Mouse (Mus musculus) hindbrain, embryonic 10.5 days (tissue): ENCODE measurements around the gene Zfp362. TPM values are rescaled to one million over a fixed set of nuclear protein-coding genes. Genes with fewer than 3 reads are reported as not detected.

ENCODE experiments used
- DNase-seq: peaks from one replicate; pipeline ENCODE4 v3.0.0-alpha.2; 2017; ENCODE audit warnings: low spot score
- H3K27ac ChIP-seq: fragments of 300-500 bp; sonication (generic); 2 replicates; pipeline ENCODE4 v1.5.1; 2016; ENCODE audit warnings: mild to moderate bottlenecking, moderate library complexity
- H3K27me3 ChIP-seq: fragments of 300-500 bp; sonication (generic); 2 replicates; pipeline ENCODE4 v1.6.1; 2016; ENCODE audit warnings: mild to moderate bottlenecking; ENCODE audit not compliant: poor library complexity, insufficient read depth, severe bottlenecking
- H3K36me3 ChIP-seq: fragments of 300-500 bp; sonication (generic); 2 replicates; pipeline ENCODE4 v1.6.1; 2016; ENCODE audit warnings: mild to moderate bottlenecking, moderate library complexity
- H3K4me1 ChIP-seq: fragments of 300-500 bp; sonication (generic); replicated peaks from 2 replicates; pipeline ENCODE4 v1.6.1; 2016; ENCODE audit warnings: mild to moderate bottlenecking
- H3K4me3 ChIP-seq: fragments of 300-500 bp; sonication (generic); 2 replicates; pipeline ENCODE4 v1.5.1; 2016; ENCODE audit warnings: mild to moderate bottlenecking, moderate library complexity
- H3K9me3 ChIP-seq: fragments of 300-500 bp; sonication (generic); 2 replicates; pipeline ENCODE4 v1.6.1; 2016; ENCODE audit warnings: mild to moderate bottlenecking, moderate library complexity
- WGBS: fragments of 180-500 bp; shearing (Covaris S2); methylation state at CpG from one replicate; pipeline ENCODE4 v1.1.7; 2016; 5-methylcytosine and 5-hydroxymethylcytosine counted together
- polyA plus RNA-seq: library from polyadenylated mRNA; unstranded; fragments of >200 nt; fragmentation: Nextera tagmentation; extraction: Ambion mirVana; gene quantifications from 2 replicates; pipeline ENCODE4 v1.2.1, GENCODE M21; 2016

The Zfp362 gene
- polyA plus RNA-seq, 1 experiment from 2014 or later, result 45.3 TPM

GRCm38 (mm10) chr4:128820568-128820967 is 14.7 kb upstream of the Zfp362 start:
- no peak for DNase-seq
- Histone ChIP-seq H3K27me3 (no peaks in the 10 kb centered on the region), H3K27ac (no peak overlapping the region), H3K36me3 (no peaks in the 10 kb centered on the region), H3K4me1 (peaks cover 14% of the 10 kb centered on the region), H3K4me3 (no peak overlapping the region), H3K9me3 (no peaks in the 10 kb centered on the region)
- 75% methylated on average over 12 of the region's 12 CpGs for WGBS

DNA sequence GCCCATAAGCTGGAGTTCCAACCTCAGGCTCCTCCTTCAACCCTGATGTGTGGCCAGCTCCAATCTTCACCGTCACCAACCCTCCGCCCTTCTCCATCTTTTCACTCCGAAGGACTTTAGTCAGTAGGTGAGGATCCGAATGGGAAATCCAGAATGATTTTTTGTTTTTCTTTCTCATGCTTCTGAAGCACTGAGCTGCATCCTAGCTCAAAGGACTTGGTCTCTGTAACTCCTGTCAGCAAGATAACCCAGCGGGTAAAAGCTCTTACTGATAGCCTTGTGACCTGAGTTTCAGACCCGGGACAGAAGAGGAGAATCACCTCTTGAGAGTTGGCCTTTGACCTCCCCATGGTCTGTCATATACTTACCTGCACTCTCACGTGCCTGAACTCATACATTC is 11.2 kb upstream of the Zfp362 start:
- Histone ChIP-seq H3K27me3 (no peaks in the 10 kb centered on the region), H3K36me3 (no peaks in the 10 kb centered on the region), H3K4me3 (no peak overlapping the region), H3K9me3 (no peaks in the 10 kb centered on the region), H3K4me1 (peaks cover 13% of the 10 kb centered on the region), H3K27ac (no peak overlapping the region)
- no peak for DNase-seq
- WGBS, result 57% methylated on average over 7 of the region's 7 CpGs

- WGBS, result 18% methylated on average over 16 of the region's 16 CpGs
- Histone ChIP-seq H3K4me3 (peak overlapping the region; percentile 63), H3K27ac (peak overlapping the region; percentile 86), H3K36me3 (no peaks in the 10 kb centered on the region), H3K27me3 (no peaks in the 10 kb centered on the region), H3K4me1 (peaks cover 31% of the 10 kb centered on the region), H3K9me3 (no peaks in the 10 kb centered on the region)
- DNase-seq, result peak; percentile 80
Observed at GRCm38 (mm10) chr4:128811382-128812056, 5.7 kb upstream of the Zfp362 start.

DNA sequence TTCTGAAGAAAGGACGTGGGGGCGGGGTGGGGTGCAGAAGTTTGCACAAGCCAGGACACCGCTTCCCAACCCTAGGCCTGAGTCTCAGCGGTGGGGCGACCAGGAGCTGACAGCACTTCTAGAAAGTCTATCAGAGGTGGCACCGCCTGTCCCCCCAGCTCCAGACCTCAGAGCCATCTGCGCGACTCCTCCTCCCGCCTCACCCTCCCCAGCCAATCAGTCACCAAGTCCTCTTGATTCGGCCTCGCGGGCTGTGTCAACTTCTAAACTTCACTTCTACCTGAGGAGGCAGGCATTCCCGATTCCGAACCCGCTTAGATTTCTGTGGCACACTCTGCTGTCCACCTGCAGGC is 958 bp upstream of the Zfp362 start:
- peak overlapping the region; percentile 99 for H3K27ac ChIP-seq
- peaks cover 55% of the 10 kb centered on the region for H3K4me1 ChIP-seq
- peak overlapping the region; percentile 84 for H3K4me3 ChIP-seq
- H3K27me3 ChIP-seq, result no peaks in the 10 kb centered on the region
- no peak for DNase-seq
- under 1% methylated on average over 15 of the region's 15 CpGs for WGBS
- H3K36me3 ChIP-seq, result 0 out of 2 replicates have a peak, but pooled peaks cover 5% of the 10 kb centered on the region
- H3K9me3 ChIP-seq, result no peaks in the 10 kb centered on the region

- Histone ChIP-seq H3K27me3 (no peaks in the 10 kb centered on the region), H3K9me3 (no peaks in the 10 kb centered on the region), H3K36me3 (peaks cover 19% of the 10 kb centered on the region), H3K27ac (peak overlapping the region; percentile 99), H3K4me3 (peak overlapping the region; percentile 84), H3K4me1 (peaks cover 57% of the 10 kb centered on the region)
- WGBS, result 2% methylated on average over 74 of the region's 74 CpGs
- peak; percentile 55 for DNase-seq
Observed at GRCm38 (mm10) chr4:128805150-128806042, 449 bp downstream of the Zfp362 start.

- Histone ChIP-seq H3K9me3 (no peaks in the 10 kb centered on the region), H3K27me3 (no peaks in the 10 kb centered on the region), H3K36me3 (peaks cover 23% of the 10 kb centered on the region), H3K27ac (peak overlapping the region; percentile 99), H3K4me3 (peak overlapping the region; percentile 84), H3K4me1 (peaks cover 65% of the 10 kb centered on the region)
- peak; percentile 52 for DNase-seq
- 4% methylated on average over 6 of the region's 6 CpGs for WGBS
Observed at GRCm38 (mm10) chr4:128804426-128805149, 1.3 kb downstream of the Zfp362 start.

- no peak for DNase-seq
- Histone ChIP-seq H3K27me3 (no peaks in the 10 kb centered on the region), H3K36me3 (peaks cover 23% of the 10 kb centered on the region), H3K4me3 (peak overlapping the region; percentile 84), H3K4me1 (peaks cover 75% of the 10 kb centered on the region), H3K27ac (peak overlapping the region; percentile 99), H3K9me3 (no peaks in the 10 kb centered on the region)
- WGBS, result 45% methylated on average over 5 of the region's 5 CpGs
Observed at GRCm38 (mm10) chr4:128803569-128803968, 2.3 kb downstream of the Zfp362 start.

GRCm38 (mm10) chr4:128801675-128802465 is 4.0 kb downstream of the Zfp362 start:
- peak overlapping the region; percentile 11; the same call in 1 of the 2 replicates for H3K4me3 ChIP-seq
- no peak for DNase-seq
- WGBS, result 63% methylated on average over 9 of the region's 9 CpGs
- H3K9me3 ChIP-seq, result no peaks in the 10 kb centered on the region
- peak overlapping the region; percentile 41; the same call in 1 of the 2 replicates for H3K27ac ChIP-seq
- peaks cover 87% of the 10 kb centered on the region for H3K4me1 ChIP-seq
- H3K36me3 ChIP-seq, result peaks cover 23% of the 10 kb centered on the region
- no peaks in the 10 kb centered on the region for H3K27me3 ChIP-seq

DNA sequence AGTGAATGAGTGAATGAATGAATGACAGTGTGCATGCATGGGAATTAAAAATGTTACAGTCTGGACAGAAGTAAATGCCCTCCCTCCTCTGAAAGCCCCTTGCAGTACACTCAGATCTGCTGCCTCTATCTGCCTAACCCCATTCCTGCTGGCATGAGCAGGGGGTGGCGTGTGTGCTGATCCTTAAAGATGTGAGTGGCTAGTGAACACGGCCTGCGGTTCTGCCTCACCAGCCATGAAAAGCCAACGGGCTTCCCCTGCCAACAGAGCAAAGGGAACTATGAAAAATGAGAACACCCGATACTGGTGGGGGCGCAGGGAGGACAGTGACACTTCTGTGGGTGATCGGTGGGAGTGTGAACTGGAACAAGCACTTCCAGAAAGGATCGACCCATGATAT is 9.1 kb downstream of the Zfp362 start:
- Histone ChIP-seq H3K27ac (peak overlapping the region; percentile 81), H3K36me3 (peaks cover 56% of the 10 kb centered on the region), H3K27me3 (no peaks in the 10 kb centered on the region), H3K9me3 (no peaks in the 10 kb centered on the region), H3K4me1 (peaks cover 93% of the 10 kb centered on the region), H3K4me3 (0 out of 2 replicates have a peak overlapping the region, but pooled peaks have one; percentile 20)
- WGBS, result 60% methylated on average over 8 of the region's 8 CpGs
- no peak for DNase-seq

DNA sequence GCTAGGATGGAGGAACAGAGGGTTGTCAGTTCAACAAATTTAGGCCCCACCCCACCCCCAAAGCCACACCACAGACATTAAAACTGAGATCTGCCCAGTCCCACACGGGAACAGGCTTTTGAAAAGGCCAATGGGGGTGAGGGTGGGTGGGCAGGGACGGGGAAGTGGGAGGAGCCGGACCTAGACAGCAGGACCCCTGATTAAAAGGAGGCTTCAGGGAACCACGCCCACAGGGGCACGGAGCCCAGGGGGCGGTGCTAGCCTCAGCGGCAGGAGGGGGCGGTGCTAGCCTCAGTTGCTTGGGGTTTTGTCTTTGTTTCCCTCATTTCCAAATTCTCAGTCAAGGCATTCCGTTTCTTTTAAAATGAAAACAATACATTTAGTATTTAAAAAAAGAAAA is 10.2 kb downstream of the Zfp362 start:
- WGBS, result 7% methylated on average over 9 of the region's 9 CpGs
- H3K36me3 ChIP-seq, result peaks cover 56% of the 10 kb centered on the region
- peak overlapping the region; percentile 81 for H3K27ac ChIP-seq
- peaks cover 93% of the 10 kb centered on the region for H3K4me1 ChIP-seq
- DNase-seq, result peak; percentile 73
- peak overlapping the region; percentile 20; the same call in 1 of the 2 replicates for H3K4me3 ChIP-seq
- no peaks in the 10 kb centered on the region for H3K27me3 ChIP-seq
- H3K9me3 ChIP-seq, result no peaks in the 10 kb centered on the region

DNA sequence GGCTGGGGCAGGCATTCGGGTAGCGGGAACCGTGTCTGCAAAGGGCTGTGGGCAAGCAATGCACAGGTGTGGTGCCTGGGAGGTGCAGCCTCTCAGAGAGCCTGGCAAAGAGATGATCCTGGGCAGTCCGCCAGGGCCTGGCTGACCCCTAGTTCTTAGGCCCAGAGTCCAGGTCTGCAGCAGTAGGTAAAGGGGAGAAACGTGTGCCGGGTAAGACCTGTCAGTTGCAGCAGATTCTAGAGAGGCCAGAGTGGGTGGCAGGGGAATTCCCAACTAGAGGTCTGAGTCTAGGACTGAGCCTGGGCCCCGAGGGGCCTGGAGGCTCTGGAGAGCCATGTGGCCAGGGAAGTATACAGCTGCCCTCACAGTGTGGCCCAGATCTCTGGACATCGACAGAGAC is 11.6 kb downstream of the Zfp362 start:
- H3K27me3 ChIP-seq, result no peaks in the 10 kb centered on the region
- no peak overlapping the region for H3K4me3 ChIP-seq
- no peak overlapping the region for H3K27ac ChIP-seq
- H3K4me1 ChIP-seq, result peaks cover 91% of the 10 kb centered on the region
- 91% methylated on average over 8 of the region's 8 CpGs for WGBS
- no peak for DNase-seq
- no peaks in the 10 kb centered on the region for H3K9me3 ChIP-seq
- H3K36me3 ChIP-seq, result peaks cover 62% of the 10 kb centered on the region

DNA sequence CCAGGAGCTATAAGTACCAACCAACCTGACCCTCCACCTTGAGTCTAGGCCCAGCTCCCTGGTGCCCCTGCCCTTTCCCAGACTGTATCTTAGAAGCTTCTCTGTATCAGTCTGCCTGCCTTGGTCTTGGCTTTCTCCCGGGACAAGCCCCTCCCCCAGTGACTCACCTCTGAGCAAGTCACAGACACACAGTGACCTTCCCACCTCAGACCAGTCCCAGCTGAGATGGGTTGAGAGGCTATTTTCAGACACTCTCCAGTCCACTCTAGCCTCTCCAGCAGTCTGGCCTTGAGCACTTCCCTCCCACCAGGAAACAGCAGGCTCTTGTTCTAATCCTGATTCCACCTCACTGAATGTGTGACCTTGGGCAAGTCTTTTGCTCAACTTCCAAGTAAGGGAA is 12.1 kb downstream of the Zfp362 start:
- WGBS, result 88% methylated on average over 1 of the region's 1 CpGs
- Histone ChIP-seq H3K4me1 (peaks cover 86% of the 10 kb centered on the region), H3K9me3 (no peaks in the 10 kb centered on the region), H3K27ac (no peak overlapping the region), H3K27me3 (no peaks in the 10 kb centered on the region), H3K36me3 (peaks cover 65% of the 10 kb centered on the region), H3K4me3 (no peak overlapping the region)
- no peak for DNase-seq
